Mouse (Mus musculus): ENCODE measurements at regions not wholly inside any gene's neighbourhood (a gene's known extent, or its start where the extent isn't known, plus 50 kb on each side); places are given as distances from the start of the nearest gene placed in this dataset.

- no peak for ATAC-seq (ENCODE audit: low TSS enrichment)
Observed at GRCm38 (mm10) chr6:127298105-127298504, 146.1 kb upstream of the Ccnd2 start.

- ATAC-seq (ENCODE audit: low TSS enrichment) = no peak
Observed at GRCm38 (mm10) chr6:127311192-127312054, 135.2 kb upstream of the Parp11 start.

GRCm38 (mm10) chr6:127317309-127317708 is 129.3 kb upstream of the Parp11 start:
- ATAC-seq (ENCODE audit: low TSS enrichment) = no peak

- ATAC-seq (ENCODE audit: low TSS enrichment) = no peak
Observed at GRCm38 (mm10) chr6:127318746-127319582, 127.7 kb upstream of the Parp11 start.

GRCm38 (mm10) chr6:127320600-127320999 is 126.0 kb upstream of the Parp11 start:
- no peak for ATAC-seq (ENCODE audit: low TSS enrichment)

- ATAC-seq (ENCODE audit: low TSS enrichment) = no peak
Observed at GRCm38 (mm10) chr6:127321031-127321430, 125.6 kb upstream of the Parp11 start.

GRCm38 (mm10) chr6:127322398-127322797 is 124.2 kb upstream of the Parp11 start:
- ATAC-seq (ENCODE audit: low TSS enrichment) = no peak

GRCm38 (mm10) chr6:127324984-127325383 is 121.7 kb upstream of the Parp11 start:
- peak; percentile 46; the same call in 1 of the 2 replicates for ATAC-seq (ENCODE audit: low TSS enrichment)

GRCm38 (mm10) chr6:127325596-127326332 is 120.9 kb upstream of the Parp11 start:
- peak; percentile 72 for ATAC-seq (ENCODE audit: low TSS enrichment)

GRCm38 (mm10) chr6:127326333-127326729 is 120.3 kb upstream of the Parp11 start:
- peak; percentile 17; the same call in 1 of the 2 replicates for ATAC-seq (ENCODE audit: low TSS enrichment)

GRCm38 (mm10) chr6:127329191-127330014 is 117.2 kb upstream of the Parp11 start:
- no peak for ATAC-seq (ENCODE audit: low TSS enrichment)

- ATAC-seq (ENCODE audit: low TSS enrichment) = peak; percentile 89
Observed at GRCm38 (mm10) chr6:127330015-127330705, 116.5 kb upstream of the Parp11 start.

- no peak for ATAC-seq (ENCODE audit: low TSS enrichment)
Observed at GRCm38 (mm10) chr6:127331091-127331490, 115.5 kb upstream of the Parp11 start.

GRCm38 (mm10) chr6:127334256-127334655 is 112.4 kb upstream of the Parp11 start:
- ATAC-seq (ENCODE audit: low TSS enrichment) = no peak

- ATAC-seq (ENCODE audit: low TSS enrichment) = no peak
Observed at GRCm38 (mm10) chr6:127335462-127335886, 111.2 kb upstream of the Parp11 start.

GRCm38 (mm10) chr6:127335996-127336660 is 110.5 kb upstream of the Parp11 start:
- no peak for ATAC-seq (ENCODE audit: low TSS enrichment)

GRCm38 (mm10) chr6:127336681-127337397 is 109.8 kb upstream of the Parp11 start:
- peak; percentile 75 for ATAC-seq (ENCODE audit: low TSS enrichment)

GRCm38 (mm10) chr6:127337398-127337871 is 109.2 kb upstream of the Parp11 start:
- ATAC-seq (ENCODE audit: low TSS enrichment) = 0 out of 2 replicates have a peak, but pooled peaks have one; percentile 10

- ATAC-seq (ENCODE audit: low TSS enrichment) = no peak
Observed at GRCm38 (mm10) chr6:127338412-127338811, 108.2 kb upstream of the Parp11 start.

Data from frontal cortex, adult (tissue).